In the genomic region with DNA sequence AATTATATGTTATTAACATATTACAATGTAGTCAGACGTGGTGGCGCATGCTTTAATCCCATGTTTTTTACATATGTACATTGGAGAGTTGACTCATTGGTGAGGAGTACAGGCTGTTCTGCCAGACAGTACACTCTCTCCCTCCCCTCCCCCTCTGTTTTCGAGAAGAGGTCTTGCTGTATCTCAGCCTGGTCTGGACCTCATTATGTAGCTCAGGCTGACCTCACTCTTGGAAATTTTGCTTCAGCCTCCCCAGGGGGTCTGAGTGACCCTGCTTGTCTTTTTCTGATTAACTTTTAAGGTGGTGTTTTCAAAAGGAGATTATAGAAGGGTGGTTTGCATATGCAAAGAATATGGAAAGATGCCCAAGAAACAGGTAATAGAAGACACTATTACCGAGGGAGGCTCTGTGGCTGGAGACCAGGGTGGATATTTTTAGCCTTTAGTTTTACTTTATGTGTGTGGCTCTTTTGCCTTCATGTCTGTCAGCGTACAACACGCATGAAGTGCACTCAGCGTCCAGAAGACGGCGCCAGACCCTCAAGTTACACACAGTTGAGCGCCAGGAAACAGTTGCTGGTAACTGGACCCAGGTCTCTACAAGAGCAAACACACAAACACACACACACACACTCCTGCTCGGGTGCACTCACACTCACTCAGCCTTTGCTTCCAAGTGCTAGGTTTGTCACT, we compare ENCODE assay signal across 9 mouse cellular contexts. TPM values are rescaled to one million over a fixed set of nuclear protein-coding genes. Genes with fewer than 3 reads are reported as not detected.
DNase-seq lines count a peak whose midpoint lies in the region; TF ChIP-seq lines count a peak whose summit lies in the region.
"Had no signal": no experiment of that assay in that cellular context is flagged by ENCODE, and none has a peak within 500 bp of the region (broad histone marks: within the 10 kb centered on the region; RNA-seq: fewer than 3 reads in every experiment).

No protein-coding gene starts in this region.

- intact Hi-C loops in gastrocnemius, postnatal 36 days (cut with DNase I), result no loop called here
- intact Hi-C loops in left cerebral cortex, postnatal 10 days (cut with DNase I), result no loop called here

- H3K27ac ChIP-seq in layer of hippocampus, adult 2 months, result no peak overlapping the region
- H3K27ac ChIP-seq: limb, embryonic 13.5 days had no signal

- H3K4me3 ChIP-seq in layer of hippocampus, adult 2 months, result no peak overlapping the region
- H3K4me3 ChIP-seq: limb, embryonic 13.5 days had no signal

- TF ChIP-seq CTCF in layer of hippocampus, adult 2 months (conservative IDR thresholded peaks at IDR 0.05), result peak; percentile 40

- no peak for DNase-seq in layer of hippocampus, adult 2 months (ENCODE audit: low spot score in 2 of 2)
- DNase-seq in layer of hippocampus, adult 11-12 months (ENCODE audit: low spot score), result no peak
- DNase-seq in R1 (ENCODE audit: low read depth, low spot score), result peak; percentile 81
- DNase-seq in gastrocnemius, postnatal 36 days, result peak; percentile 51 to 69
- peak; percentile 45 for DNase-seq in naive thymus-derived CD4-positive, alpha-beta T cell, adult 2 months (ENCODE audit: low read depth)
- no peak for DNase-seq in spleen, adult 18-20 months
- DNase-seq in layer of hippocampus, adult 9-10 months (ENCODE audit: low spot score), result no peak
- DNase-seq in left cerebral cortex, postnatal 10 days (ENCODE audit: extremely low spot score in 1 of 2, low spot score in 2 of 2), result no peak

RNA-seq across cellular contexts. Expression of a gene that starts 10.6 kb away (rescaled TPM):
- 10 to 100 TPM; 50.4 to 65.6 TPM for total RNA-seq in layer of hippocampus, adult 2 months (2021)
- total RNA-seq in gastrocnemius, postnatal 36 days (2021), result 10 to 100 TPM; 23.0 to 26.1 TPM
- total RNA-seq in left cerebral cortex, postnatal 10 days (2021), result 10 to 100 TPM; 54.9 to 60.3 TPM

RNA-seq across cellular contexts. Expression of a gene that starts 14.0 kb away (rescaled TPM):
- total RNA-seq in layer of hippocampus, adult 2 months (2021), result 100 to 1,000 TPM; 125 to 130 TPM
- 10 to 100 TPM; 32.6 to 42.1 TPM for total RNA-seq in gastrocnemius, postnatal 36 days (2021)
- 100 to 1,000 TPM; 148 to 157 TPM for total RNA-seq in left cerebral cortex, postnatal 10 days (2021)

Comparison
In these comparisons a context has a peak if more than half of its experiments do, and no peak if none do; other contexts are left out.
1. DNase-seq: peak in R1 (single experiment), gastrocnemius, postnatal 36 days (2 of 2) and naive thymus-derived CD4-positive, alpha-beta T cell, adult 2 months (single experiment); none in layer of hippocampus, adult 2 months (0 of 2), layer of hippocampus, adult 11-12 months (single experiment), spleen, adult 18-20 months (0 of 2), layer of hippocampus, adult 9-10 months (single experiment) and left cerebral cortex, postnatal 10 days (0 of 2).